Mouse (Mus musculus): ENCODE data around the gene Hoxa13.

Gene Hoxa13

DNA sequence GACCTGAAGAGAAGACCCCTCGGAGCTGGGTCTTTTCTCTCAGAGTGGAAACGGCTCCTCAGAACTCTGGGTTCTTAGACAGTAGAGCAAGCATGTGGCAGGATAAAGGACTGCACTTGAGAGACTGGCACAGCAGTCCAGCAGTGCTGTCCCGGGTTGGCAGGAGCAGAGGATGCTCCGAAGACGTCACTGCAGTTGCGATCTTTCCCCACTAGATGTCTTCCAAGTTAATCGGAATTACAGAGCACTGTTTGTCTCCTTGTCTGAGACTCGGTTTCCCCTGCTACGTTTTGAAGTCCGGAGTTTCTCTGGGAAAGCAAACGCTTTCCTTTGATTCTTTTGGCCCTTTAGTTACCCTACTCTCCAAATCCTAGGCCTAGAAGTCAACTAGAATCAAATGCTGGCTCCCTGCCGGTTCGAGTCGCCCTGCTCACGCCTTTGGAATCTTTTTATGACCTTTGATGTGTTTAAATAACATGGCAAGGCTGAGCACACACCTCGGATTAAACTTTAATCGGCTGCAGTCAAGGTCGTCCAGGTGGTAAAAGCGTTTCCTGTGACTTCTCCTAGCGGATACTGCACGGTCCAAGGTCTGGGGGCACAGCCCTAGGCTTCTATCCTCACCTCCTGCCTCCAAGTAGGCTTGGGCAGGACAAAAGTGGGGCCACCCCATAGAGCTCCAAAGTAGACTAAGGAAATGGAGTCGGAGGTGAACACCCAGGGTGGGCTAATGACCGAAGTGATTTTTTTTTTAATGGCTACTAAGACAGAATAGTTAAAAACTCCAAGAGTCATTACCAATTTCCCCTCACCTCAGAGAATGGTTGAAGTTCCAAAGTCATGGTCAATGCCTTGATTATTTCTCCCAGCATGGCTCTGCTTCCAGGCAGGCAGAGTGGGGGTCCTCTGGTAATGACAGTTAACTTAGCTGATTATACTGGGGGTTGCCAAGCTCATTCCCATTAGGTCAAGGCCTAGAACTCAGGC is 10.1 kb upstream of the Hoxa13 start:
- DNase-seq (ENCODE audit: low read depth, low spot score): no peak

DNA sequence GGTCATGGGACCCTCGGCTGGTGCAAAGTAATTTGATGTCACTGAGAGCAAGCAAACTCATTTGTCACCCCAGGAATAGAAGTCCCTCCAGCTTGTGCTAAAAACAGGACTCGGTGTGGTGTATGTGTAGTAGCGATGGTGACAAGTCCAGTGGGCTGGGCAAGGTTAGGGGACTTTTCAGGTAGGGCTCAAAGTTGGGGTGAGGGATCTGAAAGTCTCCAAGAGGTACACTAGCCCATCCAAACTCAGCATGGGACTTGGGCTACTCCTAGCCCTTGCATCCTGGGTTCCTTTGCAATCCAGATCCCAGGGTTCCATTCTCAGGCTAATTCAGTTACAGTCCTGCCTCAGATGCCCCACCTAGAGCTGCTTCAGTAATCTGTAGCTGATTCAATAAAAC is 8.1 kb upstream of the Hoxa13 start:
- DNase-seq (ENCODE audit: low read depth, low spot score): no peak

DNA sequence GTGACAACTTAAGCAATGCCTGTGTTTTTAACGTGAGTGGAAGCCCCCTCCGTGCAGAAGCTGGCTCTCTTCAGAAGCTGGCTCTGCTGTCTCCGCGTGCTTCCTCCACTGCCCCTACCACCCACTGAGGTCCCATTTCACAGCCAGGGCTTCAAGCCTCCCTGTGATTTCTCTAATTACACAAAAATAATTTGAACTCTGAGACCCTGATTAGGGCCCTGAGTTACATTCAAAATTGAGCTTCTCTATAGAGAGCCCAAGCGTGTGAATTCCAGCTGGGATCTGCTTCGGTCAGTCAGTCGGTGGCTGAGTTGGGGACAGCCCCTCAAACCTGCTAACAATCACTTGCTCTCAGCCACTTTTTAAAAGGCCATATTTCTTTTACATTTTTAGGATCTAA is 7.7 kb upstream of the Hoxa13 start:
- no peak for DNase-seq (ENCODE audit: low read depth, low spot score)

DNA sequence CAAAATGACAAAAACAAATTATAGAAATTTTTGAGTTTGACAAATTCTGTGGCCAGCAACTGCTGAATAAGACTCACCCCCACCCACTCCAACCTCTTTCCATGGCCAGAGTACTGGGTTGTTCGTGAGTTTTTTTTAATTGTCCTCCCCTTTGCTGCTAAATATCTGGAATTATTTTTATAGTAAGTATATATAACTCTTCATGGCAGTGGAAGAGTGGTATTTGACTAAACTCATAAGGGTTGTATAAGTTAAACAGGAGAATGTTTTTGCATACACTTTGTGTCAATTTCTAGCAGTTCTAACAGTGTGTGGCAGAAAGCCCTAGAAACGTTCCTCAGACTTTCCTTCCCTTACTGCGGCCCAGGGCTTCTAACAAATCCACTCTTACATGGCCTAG is 7.0 kb upstream of the Hoxa13 start:
- no peak for DNase-seq (ENCODE audit: low read depth, low spot score)

DNA sequence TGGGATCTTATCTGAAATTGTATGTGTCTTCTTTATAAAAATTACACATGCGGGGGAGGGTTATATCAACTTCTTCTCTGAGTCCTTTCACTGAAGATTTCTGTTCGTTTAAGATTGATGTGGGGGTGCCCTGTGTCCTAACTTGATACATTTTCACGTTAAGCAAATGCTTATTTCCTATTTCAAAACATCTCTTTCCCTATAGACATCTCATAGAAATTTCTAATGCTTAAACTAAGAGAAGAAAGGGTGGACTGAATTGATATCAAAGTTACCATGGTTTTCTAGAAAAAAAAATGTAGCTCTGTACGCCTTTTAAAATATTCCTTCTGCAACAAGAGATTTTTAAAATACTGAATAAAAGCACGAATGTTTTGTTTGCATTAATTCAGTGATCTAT is 6.5 kb upstream of the Hoxa13 start:
- no peak for DNase-seq (ENCODE audit: low read depth, low spot score)

DNA sequence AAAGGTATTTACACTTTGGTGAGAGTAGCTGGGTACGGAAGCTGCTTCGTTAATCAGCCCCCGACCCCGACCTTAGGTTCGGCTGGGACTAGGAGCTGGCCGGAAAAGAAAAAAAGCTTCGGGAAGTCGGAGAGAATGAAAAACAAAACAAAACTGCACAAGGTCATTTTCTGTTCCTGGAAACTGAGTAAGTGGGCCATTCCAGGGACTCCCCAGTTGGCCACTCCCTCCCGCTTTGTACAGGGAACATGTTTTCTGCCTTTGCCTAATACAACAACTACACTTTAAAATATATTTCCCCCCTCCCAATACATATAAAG is 5.9 kb upstream of the Hoxa13 start:
- no peak for DNase-seq (ENCODE audit: low read depth, low spot score)

DNA sequence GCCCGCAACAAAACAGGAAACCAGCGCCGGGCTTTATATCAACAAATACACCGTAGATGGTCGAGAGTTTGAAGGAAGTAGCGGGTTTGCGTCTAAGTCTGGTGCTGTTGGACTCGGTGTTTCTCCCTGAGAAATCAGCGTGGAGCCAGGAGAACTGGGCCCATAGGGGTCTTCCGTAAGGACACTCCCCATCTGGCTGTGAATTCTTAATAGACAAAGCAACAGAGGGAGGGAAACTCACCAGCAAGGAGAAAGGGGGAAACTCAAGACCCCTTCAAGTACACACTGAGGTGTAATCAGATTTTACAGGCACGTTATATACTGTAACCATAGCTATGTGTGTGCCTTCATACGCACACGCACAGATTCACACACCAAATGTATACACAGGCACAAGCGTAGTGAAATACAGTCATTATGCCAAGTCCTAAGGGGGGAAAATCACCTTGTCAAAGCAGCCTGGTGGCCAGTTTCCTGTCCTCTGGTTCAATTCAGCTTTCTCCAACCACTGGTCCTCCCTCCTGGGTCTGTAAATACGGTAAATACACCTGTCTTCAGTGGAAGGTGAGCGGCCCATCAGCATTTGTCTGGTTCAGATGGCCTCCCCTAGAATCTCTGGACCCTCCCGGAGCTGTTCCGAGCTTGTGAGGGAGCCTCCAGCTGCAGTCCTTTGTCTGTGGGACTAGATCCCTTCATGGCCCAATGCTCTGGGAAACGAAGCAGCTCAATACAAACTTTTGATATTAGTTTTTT is 5.4 kb upstream of the Hoxa13 start:
- DNase-seq (ENCODE audit: low read depth, low spot score): no peak

DNA sequence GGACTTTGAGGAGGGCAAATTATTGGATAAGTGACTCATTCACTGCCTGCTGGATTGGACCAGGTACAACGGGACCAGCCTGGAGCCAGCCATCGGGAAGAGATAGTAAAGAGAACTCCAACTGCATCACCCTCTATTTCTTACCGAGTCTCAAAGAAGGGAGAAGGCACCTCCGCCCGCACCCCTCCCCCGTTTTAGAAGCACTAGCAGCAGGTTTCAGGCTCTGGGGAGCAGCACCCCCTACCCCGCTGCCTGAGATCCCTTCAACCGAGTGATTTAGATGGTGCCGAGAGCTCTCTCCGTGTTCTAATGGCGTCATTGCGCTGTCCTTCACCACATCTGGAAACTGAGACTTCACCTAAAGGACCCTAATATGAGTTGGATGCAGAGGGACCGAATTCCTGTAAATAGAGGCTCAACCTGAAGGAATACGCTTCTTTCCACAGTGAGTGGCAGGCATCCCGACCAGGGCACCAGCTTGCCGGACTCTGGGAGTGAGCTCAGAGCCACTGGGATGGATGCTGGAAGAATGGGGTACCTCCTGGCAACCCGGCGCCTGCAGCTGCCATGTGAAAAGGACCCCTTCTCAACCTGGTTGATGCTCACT is 4.7 kb upstream of the Hoxa13 start:
- DNase-seq (ENCODE audit: low read depth, low spot score): no peak

DNA sequence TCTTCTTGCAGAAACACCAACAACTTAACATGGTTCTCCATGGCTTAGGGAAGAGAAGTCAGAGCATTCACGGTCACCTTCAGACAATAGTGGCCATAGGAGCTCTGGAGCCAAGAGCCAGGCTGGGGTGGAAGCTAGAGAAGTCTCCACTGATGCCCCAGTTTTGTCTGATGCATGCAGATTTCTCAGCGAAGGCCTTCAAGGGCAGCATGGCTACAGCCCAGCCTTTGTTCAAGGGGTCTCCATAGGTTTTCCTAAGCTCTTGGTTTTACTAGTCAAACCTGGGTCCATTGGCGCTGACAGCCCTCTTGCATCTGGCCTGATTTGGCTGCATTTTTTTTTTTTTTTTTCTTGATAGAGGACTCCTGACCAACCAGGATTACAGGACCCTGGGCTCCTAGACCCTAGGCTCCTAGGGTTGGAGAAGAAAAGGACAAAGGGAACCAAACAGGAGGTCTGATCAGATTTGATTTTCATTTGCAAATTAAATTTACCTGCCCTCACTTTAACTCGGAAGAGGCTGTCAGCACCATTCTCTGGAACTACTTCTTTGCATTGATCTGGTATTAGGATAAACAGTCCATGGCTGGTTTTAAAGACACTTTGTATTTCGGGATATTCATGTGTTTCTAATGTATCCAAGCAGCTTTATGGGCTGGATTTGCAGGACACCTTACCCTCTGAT is 3.6 kb upstream of the Hoxa13 start:
- no peak for DNase-seq (ENCODE audit: low read depth, low spot score)

DNA sequence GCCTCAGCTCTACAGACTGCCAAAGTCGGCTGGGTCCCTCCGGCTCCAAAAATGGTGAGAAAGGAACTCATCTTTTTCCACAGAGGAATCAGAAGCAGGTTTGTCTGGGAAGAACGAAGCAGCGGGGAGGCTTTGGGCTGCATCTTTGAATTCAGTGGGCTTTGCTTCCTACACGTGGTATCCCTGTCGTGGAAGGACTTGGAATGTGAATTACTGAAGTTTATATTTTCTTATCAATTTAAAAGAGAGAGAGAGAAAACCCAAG is 2.6 kb upstream of the Hoxa13 start:
- DNase-seq (ENCODE audit: low read depth, low spot score): no peak

DNA sequence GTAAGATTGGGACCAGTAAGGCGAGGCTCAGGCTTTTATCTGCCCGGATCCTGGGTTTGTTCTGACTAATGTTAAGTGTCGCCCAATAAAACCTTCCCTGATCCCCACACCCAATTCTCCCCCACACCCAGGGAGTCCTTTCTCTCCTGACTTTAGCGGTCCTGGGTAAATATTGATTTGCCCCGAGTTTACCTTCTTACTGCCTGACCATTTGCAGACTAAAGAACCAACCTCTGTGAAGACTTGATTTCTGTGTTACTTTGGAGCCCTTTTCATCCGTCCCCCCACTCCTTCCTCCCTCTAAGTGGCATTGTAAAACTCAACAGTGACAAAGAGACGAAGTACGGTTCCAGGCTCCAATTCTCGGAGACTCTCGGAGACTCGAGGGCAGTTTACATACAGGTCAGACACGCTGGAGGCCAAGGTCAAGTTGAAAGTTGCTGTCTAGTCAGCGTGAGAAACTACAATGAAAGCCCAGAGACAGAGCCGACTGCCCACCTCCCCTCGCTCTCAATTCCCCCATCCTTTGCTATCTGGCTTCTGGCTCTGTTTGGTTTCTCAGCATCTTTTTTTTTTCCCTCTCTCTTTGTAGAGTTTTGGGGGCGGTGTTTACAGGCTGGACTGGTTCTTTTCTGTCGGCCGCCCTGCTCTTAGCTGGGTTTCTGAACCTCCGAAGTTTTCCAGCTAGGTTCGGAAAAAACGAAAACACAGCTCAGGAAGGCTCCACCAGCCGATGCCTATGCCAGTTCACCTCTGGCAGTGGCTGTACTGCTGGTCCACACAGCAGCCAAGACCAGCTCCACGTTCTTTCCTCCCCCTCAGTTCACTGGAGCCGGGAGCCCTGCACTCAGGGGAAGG is 2.0 kb upstream of the Hoxa13 start:
- DNase-seq (ENCODE audit: low read depth, low spot score): no peak

DNA sequence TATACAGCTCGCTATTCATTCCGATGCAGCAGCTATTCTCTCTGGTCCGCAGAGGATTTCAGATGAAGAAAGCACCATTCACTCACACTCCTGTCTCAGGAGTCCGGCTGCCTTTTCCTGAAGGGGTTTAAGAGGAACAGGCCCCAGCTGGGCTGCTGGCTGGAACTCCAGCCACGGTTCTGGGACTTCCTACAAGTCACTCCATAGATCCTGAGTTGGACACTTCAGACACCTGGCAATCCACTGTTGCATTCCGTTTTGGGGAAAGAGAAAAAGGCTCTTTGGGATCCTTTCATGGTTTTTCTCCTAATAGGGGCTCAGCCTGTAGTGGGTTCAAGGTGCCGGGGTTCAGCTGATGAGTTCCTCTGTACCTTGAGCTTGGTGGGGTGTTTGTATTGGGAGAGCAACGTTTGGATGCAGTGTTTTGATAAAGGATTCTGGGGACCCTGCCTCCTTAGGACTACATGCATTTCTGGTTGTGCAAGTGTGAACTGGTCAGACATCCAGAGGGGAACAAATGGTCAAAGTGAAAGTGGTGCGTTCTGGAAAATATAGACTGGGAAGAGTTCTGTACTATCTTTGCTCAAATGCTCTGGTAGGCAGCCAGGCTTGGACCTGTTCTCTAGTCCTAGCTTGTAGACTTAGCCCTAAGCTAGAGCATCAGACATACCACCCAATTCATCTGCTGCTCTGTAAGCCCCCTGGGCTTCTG is 1.2 kb upstream of the Hoxa13 start:
- no peak for DNase-seq (ENCODE audit: low read depth, low spot score)

DNA sequence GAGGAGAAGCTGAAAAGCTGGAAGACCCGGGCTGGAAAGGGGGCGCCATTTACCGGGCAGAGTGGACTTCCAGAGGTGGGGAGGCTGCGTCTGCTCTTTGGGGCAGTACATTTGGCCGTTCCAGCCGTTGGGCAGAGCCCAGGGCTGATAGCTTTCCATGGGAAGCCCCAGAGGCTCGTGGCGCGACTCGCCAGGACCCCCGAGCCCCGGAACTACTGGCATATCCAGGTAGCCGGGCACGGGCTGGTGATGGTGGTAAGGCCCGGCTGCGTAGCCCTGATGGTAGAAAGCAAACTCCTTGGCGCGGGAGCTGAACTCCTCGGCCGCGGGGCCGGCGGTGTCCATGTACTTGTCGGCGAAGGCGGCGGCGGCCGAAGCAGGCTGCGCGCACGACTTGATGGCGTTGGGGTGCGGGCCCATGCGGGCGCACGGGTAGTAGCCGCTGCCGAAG is 844 bp downstream of the Hoxa13 start:
- DNase-seq (ENCODE audit: low read depth, low spot score): no peak

DNA sequence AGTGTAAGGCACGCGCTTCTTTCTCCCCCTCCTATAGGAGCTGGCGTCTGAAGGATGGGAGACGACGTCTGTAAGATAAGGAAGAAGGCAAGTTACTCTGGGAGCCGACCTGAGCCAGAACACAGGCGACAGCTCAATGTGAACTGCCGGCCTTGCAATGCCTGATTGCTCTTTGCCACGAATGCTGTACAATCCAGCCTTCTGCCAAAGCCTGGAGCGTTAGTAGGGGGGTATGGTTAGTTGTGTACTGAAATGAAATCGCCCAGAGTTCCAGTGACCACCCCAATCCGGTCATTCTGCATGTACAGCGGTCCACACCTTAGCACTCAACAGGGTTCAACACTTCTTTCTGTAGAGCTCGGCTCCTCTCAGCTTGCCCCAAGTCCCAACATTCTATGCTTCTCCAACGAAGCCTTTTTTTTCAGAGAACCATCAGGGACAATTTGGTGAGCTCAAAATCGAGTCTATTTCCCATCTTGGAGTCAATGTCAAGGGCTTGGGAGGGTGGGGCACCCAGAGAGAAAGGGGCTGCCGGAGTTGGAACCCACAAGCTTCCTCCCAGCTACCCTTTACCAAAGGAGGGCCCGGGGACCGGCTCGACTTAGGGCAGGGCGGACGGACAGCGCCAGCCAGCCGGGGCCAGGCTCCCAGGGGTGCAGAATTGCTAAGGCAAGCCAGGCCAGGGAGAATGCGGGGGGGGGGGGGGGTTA is 1.4 kb downstream of the Hoxa13 start:
- no peak for DNase-seq (ENCODE audit: low read depth, low spot score)

DNA sequence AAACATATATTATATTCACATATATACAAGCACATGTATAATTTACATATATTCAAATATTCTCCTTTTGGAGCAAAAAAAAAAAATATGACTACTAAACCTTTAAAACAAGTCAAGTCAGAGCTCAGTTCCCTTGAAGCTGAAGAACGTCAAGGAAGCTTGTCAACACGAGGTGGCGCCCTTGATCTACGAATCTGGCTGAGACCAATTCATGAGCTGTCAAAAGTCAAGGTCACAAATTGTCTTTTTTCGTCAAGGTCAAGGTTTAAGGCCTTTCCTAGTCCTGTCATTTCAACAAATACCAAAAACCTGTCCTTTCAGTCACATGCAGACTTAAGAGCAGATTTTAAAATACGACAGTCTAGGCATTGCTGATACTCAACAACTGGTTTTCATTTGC is 3.7 kb downstream of the Hoxa13 start:
- peak; percentile 88 for DNase-seq (ENCODE audit: low read depth, low spot score)

DNA sequence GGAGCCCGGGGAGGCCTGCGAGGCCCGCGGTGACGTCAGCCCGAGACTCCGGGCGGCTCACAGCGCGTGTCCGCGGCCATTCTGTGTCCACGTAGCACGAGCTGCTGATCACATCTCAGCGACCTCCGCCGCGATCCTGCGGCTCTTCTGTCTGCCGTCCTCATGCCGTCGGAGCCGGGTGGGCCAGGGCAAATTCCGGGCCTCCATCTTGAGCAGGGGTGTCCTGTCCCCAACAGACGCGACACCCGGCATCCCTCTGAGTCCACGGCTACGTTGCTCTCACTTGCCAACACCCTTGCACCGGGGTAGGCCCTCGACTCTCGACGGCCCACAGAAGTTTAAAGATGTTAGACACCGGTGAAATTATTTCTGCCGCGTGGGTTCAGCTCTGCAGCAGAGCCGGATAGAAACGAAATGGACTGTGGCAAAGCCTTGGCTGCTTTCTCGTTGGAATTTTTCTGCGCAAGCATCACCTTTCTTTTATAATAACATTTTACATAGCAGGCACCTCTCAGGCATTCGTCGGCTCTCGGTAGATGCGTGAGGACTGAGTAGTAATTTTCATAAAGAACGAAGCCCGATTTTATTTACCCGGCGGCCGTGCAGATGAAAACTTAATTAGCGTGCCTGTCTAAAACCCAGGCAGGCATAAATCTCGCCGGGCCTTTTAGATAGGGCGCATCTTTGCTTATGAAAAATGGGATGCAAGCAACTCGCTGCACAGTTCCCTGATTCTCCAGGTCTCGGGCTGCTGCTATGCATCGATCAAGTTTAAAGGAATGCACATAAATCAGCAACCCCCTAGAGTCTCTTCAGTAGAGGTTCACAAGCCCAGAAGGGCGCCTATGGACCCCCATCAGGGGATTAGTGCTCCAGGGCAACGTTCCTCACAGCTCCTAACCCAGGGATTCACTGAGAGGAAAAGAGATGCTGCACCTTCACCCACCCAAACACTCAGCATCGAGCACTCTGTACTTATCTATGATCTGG is 6.9 kb downstream of the Hoxa13 start:
- DNase-seq (ENCODE audit: low read depth, low spot score): no peak

DNA sequence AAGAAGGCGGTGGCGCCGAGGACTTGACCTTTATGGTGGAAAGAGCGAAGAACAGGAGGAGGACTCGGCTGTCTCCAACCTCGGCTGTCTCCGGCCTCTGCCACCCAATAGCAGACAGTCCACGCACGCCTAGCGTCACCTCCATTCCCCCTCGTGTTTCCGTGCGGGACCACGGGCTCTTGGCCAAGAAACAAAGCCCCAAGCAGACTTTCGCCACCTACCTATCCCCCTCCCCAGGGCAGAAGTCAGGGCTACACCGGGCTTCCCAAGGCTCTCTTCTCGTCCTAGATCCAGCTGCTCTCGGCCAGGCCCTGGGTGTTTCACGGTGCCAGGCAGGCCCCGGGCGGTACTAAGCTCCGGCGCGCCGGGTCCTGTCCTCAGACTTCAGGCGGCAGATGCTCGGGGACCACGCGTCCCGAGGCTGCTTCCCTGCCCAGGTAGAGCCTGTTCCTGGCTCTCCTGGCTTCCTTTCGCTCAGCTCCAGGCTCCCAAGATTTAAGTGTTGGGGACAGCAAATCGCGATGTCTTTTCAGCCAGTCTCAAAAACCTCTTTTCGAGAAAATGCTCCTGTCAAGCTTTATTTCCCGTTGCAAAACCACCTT is 7.8 kb downstream of the Hoxa13 start:
- DNase-seq (ENCODE audit: low read depth, low spot score): no peak

DNA sequence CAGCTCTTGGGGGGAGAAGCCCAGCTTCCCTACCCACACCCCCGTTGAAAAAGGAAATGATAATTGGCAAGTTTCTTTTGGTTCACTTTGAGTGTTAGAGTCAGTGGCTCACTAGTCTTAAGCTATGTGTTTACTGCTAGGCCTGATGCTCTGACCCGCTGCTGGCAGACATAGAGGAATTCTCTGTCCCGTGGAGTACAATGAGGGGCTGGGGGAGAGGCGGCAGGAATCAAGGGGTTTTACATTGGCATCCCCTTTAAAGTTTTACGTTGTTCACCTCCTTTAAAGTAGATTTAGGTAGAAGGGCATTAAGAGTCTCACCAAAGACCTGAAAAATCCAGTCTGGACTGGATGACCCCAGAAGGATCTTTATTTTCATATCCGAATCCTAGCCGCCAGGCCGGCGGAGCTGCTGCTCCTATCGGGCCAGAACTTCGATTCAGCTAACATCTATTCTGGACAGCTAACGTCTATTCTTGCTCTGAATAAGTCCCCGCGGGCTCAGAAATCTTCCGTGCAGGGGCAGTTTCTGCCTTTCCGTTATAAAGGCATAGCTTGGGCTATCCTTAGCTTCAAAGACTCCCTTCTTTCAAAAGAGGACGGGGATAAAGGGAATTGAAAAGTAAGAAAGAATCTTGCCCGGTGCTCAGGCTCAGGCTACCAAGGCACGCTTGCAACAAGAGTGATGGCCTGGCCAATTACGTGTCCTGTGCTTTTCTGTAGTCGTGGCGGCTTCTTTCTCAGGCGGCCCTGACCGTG is 8.5 kb downstream of the Hoxa13 start:
- no peak for DNase-seq (ENCODE audit: low read depth, low spot score)
